Mouse (Mus musculus) brown adipose tissue, adult 24 weeks (tissue): ENCODE data around the gene Glycam1. TPM values are rescaled to one million over a fixed set of nuclear protein-coding genes. Genes with fewer than 3 reads are reported as not detected.

ENCODE experiments used
- H3K27ac ChIP-seq: fragments of 200-500 bp; replicated peaks from 2 replicates; pipeline ENCODE4 v1.5.1; 2012; ENCODE audit warnings: low read depth, mild to moderate bottlenecking, low read length
- H3K4me1 ChIP-seq: fragments of 200-500 bp; 2 replicates; pipeline ENCODE4 v1.6.1; 2012; ENCODE audit warnings: low read length, mixed read lengths; ENCODE audit not compliant: control insufficient read depth, insufficient read depth, insufficient read length
- H3K4me3 ChIP-seq: fragments of 200-500 bp; 2 replicates; pipeline ENCODE4 v1.5.1; 2012; ENCODE audit warnings: low read depth, mild to moderate bottlenecking, low read length, moderate library complexity; ENCODE audit not compliant: insufficient read depth
- polyA plus RNA-seq: library from polyadenylated mRNA; stranded (reverse); fragments of >200 nt; gene quantifications from 2 replicates; pipeline ENCODE4 v1.2.4, GENCODE M21; 2012; ENCODE audit not compliant: missing spikeins, insufficient read depth, insufficient read length

Gene Glycam1
- polyA plus RNA-seq, 1 experiment: not detected

- Histone ChIP-seq H3K27ac (no peak overlapping the region), H3K4me3 (no peak overlapping the region), H3K4me1 (no peaks in the 10 kb centered on the region; the same call in 1 of the 2 replicates)
Observed at GRCm38 (mm10) chr15:103535786-103536185, 29.1 kb downstream of the Glycam1 start.

DNA sequence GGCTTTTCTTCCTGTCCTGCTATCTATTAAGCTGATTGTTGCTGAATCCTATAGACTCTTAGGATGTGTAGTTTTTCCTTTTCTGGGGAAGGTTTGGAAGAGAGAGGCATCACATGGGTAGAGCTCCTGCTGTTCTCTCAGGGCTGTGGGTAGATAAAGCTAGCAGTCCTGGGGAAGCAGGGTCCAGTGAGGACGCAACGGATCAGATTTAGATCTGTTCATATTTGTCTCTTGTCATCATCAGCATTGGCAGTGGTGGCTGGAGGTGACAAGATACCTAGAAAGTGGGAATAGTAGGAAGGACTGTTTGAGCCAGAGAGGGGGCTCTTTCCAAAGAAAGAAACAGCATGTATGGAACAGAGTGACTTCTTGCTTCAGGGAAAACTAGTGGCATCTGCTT, 29.9 kb downstream of the Glycam1 start:
- Histone ChIP-seq H3K27ac (no peak overlapping the region), H3K4me3 (no peak overlapping the region), H3K4me1 (no peaks in the 10 kb centered on the region)

- H3K4me1 ChIP-seq: no peaks in the 10 kb centered on the region
- H3K4me3 ChIP-seq: no peak overlapping the region
- H3K27ac ChIP-seq: no peak overlapping the region
Observed at GRCm38 (mm10) chr15:103534054-103534620, 30.7 kb downstream of the Glycam1 start.

DNA sequence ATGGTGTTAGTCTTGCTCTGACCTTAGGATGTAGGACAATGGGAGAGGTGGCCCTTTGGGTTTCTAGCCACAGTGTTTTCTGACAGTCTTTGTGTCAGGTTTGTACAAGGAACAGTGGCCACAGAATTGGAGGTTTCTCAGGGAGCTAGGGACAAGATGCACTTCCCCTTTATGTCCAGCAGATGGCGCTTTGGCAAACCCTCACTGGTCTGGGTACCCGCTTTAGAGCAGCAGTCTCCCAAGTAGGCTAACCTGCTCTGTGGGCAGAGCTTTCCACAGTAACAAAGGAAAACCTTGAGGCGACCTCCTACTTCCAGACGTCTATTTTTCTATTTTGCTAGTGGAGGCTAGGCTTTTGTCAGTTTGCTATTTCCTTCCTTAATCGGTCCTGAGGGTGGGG, 34.5 kb downstream of the Glycam1 start:
- H3K27ac ChIP-seq: no peak overlapping the region

GRCm38 (mm10) chr15:103523156-103523555, 41.7 kb downstream of the Glycam1 start:
- no peak overlapping the region for H3K27ac ChIP-seq
- no peaks in the 10 kb centered on the region for H3K4me1 ChIP-seq
- H3K4me3 ChIP-seq: no peak overlapping the region

More for the DNA sequence above, 34.5 kb downstream of the Glycam1 start:
- Histone ChIP-seq H3K4me1 (no peaks in the 10 kb centered on the region), H3K4me3 (no peak overlapping the region)

DNA sequence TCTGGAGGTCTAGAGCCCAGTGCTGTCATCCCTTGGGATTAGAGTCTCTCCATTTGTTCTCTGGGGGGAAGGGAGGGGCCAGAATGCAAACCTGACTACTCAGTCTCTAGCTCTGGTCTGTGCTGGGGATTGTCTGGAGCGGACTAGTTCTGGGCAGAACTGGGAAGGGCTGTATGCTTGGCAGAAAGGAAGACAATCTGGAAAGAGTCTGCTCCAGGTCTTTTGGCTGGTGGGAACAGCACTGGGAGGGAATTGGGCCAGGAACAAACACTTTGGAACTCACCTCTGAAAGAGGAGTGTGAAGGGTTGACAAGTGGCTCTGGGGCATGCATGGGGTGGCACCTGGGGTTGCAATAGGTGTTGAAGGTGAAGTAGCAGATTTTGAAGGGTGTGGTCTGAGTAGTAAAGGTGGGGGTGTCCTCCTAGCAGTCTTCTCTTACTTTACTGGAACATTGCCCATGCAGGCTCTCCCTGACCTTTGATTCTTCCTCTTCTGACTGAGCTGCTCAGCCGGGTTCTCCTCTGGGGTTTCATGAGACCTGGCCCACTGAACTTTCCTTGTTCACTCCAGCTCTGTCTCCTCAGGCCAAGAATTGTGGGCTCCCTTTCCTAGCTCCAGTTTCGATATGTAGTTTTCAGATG, 42.3 kb downstream of the Glycam1 start:
- no peak overlapping the region for H3K27ac ChIP-seq
- no peak overlapping the region for H3K4me3 ChIP-seq
- H3K4me1 ChIP-seq: no peaks in the 10 kb centered on the region

DNA sequence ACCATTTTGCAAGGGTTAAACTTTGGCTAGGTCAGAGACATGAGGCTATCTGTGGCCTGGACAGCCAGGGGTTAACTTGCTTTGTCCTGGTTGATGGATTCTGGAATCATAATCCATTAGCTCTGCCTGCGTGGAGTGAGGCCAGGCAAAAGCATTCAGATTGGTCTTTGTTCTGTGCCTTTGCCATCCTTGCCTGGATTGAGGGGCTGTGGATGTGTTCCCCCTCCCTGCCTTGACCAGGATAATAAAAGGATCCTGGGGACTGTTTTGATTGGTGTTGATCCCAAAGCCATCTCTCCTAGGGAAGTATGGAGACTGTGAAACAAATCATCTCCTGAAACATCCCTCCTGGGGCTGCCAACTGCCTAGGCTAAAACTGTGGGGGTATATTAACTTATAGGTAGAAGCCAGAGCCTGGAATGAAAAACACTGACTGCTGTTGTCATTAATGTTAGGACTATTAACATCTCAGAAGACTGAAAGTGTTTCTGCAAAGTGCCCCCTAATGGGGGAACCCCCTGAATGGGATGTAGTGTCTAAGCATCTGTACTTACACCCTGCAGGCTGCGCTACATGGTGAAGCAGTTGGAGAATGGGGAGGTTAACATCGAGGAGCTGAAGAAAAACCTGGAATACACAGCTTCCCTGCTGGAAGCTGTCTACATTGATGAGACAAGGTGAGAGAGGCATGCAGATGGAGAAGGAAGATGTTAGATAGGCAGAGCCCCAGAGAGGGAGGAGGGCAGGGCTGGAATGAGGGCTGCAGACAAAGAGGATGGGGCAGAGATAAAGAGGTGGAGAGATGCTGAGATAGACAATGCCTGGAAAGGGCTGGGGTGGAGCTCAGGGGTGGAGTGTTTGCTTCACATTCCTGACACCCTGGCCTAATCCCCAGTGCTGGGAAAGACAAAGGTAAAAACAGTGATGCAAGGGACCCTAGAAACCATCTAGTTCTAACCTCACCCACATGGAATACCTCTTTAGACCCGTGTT, 45.2 kb downstream of the Glycam1 start:
- Histone ChIP-seq H3K27ac (no peak overlapping the region), H3K4me3 (no peak overlapping the region), H3K4me1 (peaks cover 1% of the 10 kb centered on the region; the same call in 1 of the 2 replicates)

DNA sequence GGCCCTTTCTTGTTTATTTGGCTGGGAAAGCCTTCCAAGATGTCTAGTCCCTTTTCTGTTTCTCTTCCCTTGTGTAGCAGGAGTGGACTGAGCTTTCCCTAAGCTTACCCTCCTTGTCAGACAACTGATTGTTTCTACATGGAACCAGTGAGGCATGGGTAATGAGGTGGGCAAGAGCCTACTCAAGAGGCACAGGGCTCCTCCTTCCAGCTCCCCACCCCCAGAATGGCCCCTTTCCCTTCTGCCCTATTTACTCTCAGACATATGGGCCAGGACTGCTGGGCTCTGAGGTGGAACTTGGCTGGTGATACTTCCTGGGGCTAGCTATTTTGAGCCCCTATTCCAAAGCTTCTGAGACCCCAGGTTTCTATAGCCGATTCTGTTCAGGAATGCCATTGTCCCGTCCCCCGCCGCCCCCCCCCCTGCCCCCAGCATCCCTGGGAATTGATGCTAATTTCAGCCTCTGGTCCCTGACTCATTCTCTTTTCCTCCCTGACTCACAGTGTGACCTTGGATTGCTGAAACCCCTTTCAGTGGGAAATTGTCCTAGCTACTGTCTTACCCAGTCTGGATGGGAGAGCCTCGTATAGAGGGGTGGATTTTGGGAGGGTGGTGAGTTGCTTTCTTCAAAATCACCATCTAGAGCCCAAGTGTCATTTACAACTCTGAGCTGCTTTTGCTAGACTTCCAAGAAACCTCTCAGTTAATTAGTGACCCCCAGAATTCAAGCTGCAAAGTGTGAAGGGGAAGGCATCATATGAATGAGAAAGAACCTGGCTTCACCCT, 46.1 kb downstream of the Glycam1 start:
- peaks cover 3% of the 10 kb centered on the region; the same call in 1 of the 2 replicates for H3K4me1 ChIP-seq
- H3K27ac ChIP-seq: no peak overlapping the region
- no peak overlapping the region for H3K4me3 ChIP-seq

- Histone ChIP-seq H3K4me3 (peak overlapping the region; percentile 28; the same call in 1 of the 2 replicates), H3K27ac (peak overlapping the region; percentile 64), H3K4me1 (peaks cover 3% of the 10 kb centered on the region; the same call in 1 of the 2 replicates)
Observed at GRCm38 (mm10) chr15:103514914-103515313, 50.0 kb downstream of the Glycam1 start.

DNA sequence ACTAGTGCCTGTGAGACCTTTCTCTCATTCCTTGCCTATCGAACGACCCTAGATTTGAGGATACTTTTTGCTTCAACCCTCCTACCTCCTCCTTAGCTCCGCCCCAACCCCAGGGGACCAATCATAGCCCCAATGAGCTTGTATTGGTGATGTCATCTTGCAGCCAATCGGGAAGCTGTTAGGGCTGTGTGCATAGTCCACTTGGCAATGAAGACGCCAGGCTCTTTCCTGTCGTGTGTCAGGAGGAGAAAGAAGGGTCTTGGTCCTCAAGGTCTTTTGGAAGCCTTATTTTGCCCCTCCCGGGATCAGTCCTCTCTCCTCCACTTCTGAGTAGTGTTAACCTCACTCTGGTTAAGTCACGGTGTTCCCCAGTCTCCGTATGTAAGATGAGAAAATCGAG, 50.8 kb downstream of the Glycam1 start:
- Histone ChIP-seq H3K4me3 (peak overlapping the region; percentile 57), H3K27ac (peak overlapping the region; percentile 82)

GRCm38 (mm10) chr15:103513621-103514031, 51.3 kb downstream of the Glycam1 start:
- Histone ChIP-seq H3K4me1 (peaks cover 3% of the 10 kb centered on the region; the same call in 1 of the 2 replicates), H3K27ac (no peak overlapping the region), H3K4me3 (0 out of 2 replicates have a peak overlapping the region, but pooled peaks have one; percentile 26)

More for the DNA sequence above, 50.8 kb downstream of the Glycam1 start:
- H3K4me1 ChIP-seq: peaks cover 3% of the 10 kb centered on the region; the same call in 1 of the 2 replicates

Other genes with a start within 250 kb of the Glycam1 start
- 12.2 and 17.4 TPM in 2 replicates for gene Zfp385a, start 225.0 kb downstream of the Glycam1 start, polyA plus RNA-seq
- 2.7 and 5.3 TPM in 2 replicates for gene Itga5, start 198.3 kb downstream of the Glycam1 start, polyA plus RNA-seq
- not detected in 2 replicates for gene Gtsf1, start 134.6 kb downstream of the Glycam1 start, polyA plus RNA-seq
- not detected in 2 replicates for gene Gtsf2, start 116.6 kb downstream of the Glycam1 start, polyA plus RNA-seq
- gene Nckap1l, start 111.3 kb downstream of the Glycam1 start, polyA plus RNA-seq: 3.4 and 3.6 TPM in 2 replicates
- 2.2 and 3.3 TPM in 2 replicates for gene Pde1b, start 62.0 kb downstream of the Glycam1 start, polyA plus RNA-seq
- 74.7 and 87.6 TPM in 2 replicates for gene Ppp1r1a, start 27.1 kb downstream of the Glycam1 start, polyA plus RNA-seq
- gene Mucl1, start 190.4 kb upstream of the Glycam1 start, polyA plus RNA-seq: not detected in 2 replicates